Mouse (Mus musculus) intestine, postnatal 0 days (tissue): Measurements from ENCODE around the gene Sgip1. TPM values are rescaled to one million over a fixed set of nuclear protein-coding genes. Genes with fewer than 3 reads are reported as not detected.

Experiments used
- ATAC-seq: fragments of 200-750 bp; cut with Nextera tagmentation; 2 replicates; pipeline ENCODE4 v1.8.0; 2017; ENCODE audit warnings: mild to moderate bottlenecking, moderate TSS enrichment, moderate library complexity
- H3K27ac ChIP-seq: fragments of 300-500 bp; sonication (generic); 2 replicates; pipeline ENCODE4 v1.5.1; 2014; ENCODE audit warnings: mild to moderate bottlenecking, low read depth, low read length, moderate library complexity
- H3K27me3 ChIP-seq: fragments of 300-500 bp; sonication (generic); replicated peaks from 2 replicates; pipeline ENCODE4 v1.6.1; 2014; ENCODE audit warnings: low read length, mixed read lengths; ENCODE audit not compliant: control insufficient read depth, insufficient read depth
- H3K36me3 ChIP-seq: fragments of 300-500 bp; sonication (generic); 2 replicates; pipeline ENCODE4 v1.6.1; 2014; ENCODE audit warnings: mild to moderate bottlenecking, moderate library complexity; ENCODE audit not compliant: control insufficient read depth, insufficient read depth
- H3K4me1 ChIP-seq: fragments of 300-500 bp; sonication (generic); replicated peaks from 2 replicates; pipeline ENCODE4 v1.6.1; 2014; ENCODE audit warnings: antibody characterized with exemption, low read length, mixed read lengths; ENCODE audit not compliant: control insufficient read depth, insufficient read depth
- H3K4me2 ChIP-seq: fragments of 300-500 bp; sonication (generic); replicated peaks from 2 replicates; pipeline ENCODE4 v1.6.1; 2014; ENCODE audit warnings: low read depth, mild to moderate bottlenecking, moderate library complexity
- H3K4me3 ChIP-seq: fragments of 300-500 bp; sonication (generic); 2 replicates; pipeline ENCODE4 v1.5.1; 2014; ENCODE audit warnings: low read depth, low read length
- H3K9ac ChIP-seq: fragments of 300-500 bp; sonication (generic); 2 replicates; pipeline ENCODE4 v1.6.1; 2014; ENCODE audit warnings: mild to moderate bottlenecking, low read depth, low read length
- H3K9me3 ChIP-seq: fragments of 300-500 bp; sonication (generic); 2 replicates; pipeline ENCODE4 v1.6.1; 2016; ENCODE audit warnings: mixed run types; ENCODE audit not compliant: control insufficient read depth
- CTCF ChIP-seq: sonication (generic); IDR thresholded peaks from 2 replicates; pipeline ENCODE4 v1.5.1; 2016; ENCODE audit warnings: low read depth, mild to moderate bottlenecking, control low read depth, antibody characterized with exemption, moderate library complexity
- WGBS: fragments of 180-500 bp; shearing (Covaris S2); extraction: QIAGEN DNeasy Blood & Tissue Kit; methylation state at CpG from one replicate; pipeline ENCODE4 v1.1.7; 2014; 5-methylcytosine and 5-hydroxymethylcytosine counted together
- polyA plus RNA-seq: library from polyadenylated mRNA; unstranded; fragments of >200 nt; fragmentation: Nextera tagmentation; extraction: Ambion mirVana; gene quantifications from 2 replicates; pipeline ENCODE4 v1.2.1, GENCODE M21; 2015

Gene Sgip1
- polyA plus RNA-seq, 1 experiment from 2014 or later: 6.1 TPM

DNA sequence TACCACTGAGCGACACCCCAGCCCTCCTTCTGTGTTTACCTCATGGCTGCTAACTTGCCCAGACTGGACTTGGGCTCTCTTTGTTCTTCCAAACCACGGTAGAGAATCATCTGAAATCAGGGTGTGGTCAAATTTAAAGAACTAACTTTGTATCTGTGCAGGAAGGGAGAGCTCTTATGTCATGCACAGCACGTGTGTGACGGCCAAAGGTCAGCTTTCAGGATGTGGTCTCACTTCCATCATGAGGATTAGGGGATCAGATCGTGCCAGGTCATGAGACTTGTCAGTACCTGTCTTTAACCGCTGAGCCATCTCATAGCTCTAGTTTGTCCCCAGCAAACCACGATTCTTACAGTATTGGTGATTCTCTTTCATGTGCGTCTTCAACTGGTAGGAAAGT, 240.6 kb downstream of the Sgip1 start:
- no peak for TF ChIP-seq CTCF
- Histone ChIP-seq H3K9ac (no peak overlapping the region), H3K9me3 (no peaks in the 10 kb centered on the region), H3K27ac (no peak overlapping the region), H3K4me2 (no peak overlapping the region), H3K4me3 (no peak overlapping the region), H3K36me3 (no peaks in the 10 kb centered on the region), H3K27me3 (peaks cover 8% of the 10 kb centered on the region), H3K4me1 (no peaks in the 10 kb centered on the region)
- 73% methylated on average over 8 of the region's 8 CpGs for WGBS
- ATAC-seq: no peak

GRCm38 (mm10) chr4:102986173-102986572, 245.1 kb downstream of the Sgip1 start:
- no peak overlapping the region for H3K4me2 ChIP-seq
- H3K9ac ChIP-seq: no peak overlapping the region
- H3K27ac ChIP-seq: no peak overlapping the region
- no peak for ATAC-seq
- WGBS: 76% methylated on average over 7 of the region's 7 CpGs
- H3K4me1 ChIP-seq: no peaks in the 10 kb centered on the region
- no peaks in the 10 kb centered on the region for H3K9me3 ChIP-seq
- H3K36me3 ChIP-seq: no peaks in the 10 kb centered on the region
- no peak for TF ChIP-seq CTCF
- H3K4me3 ChIP-seq: no peak overlapping the region
- no peaks in the 10 kb centered on the region for H3K27me3 ChIP-seq

GRCm38 (mm10) chr4:102986917-102987316, 245.8 kb downstream of the Sgip1 start:
- H3K4me2 ChIP-seq: no peak overlapping the region
- no peaks in the 10 kb centered on the region for H3K4me1 ChIP-seq
- no peak overlapping the region for H3K9ac ChIP-seq
- no peak overlapping the region for H3K4me3 ChIP-seq
- H3K27ac ChIP-seq: no peak overlapping the region
- no peaks in the 10 kb centered on the region for H3K9me3 ChIP-seq
- no peak for ATAC-seq
- 0% methylated on average over 2 of the region's 2 CpGs for WGBS
- H3K27me3 ChIP-seq: no peaks in the 10 kb centered on the region
- TF ChIP-seq CTCF: peak; percentile 84
- H3K36me3 ChIP-seq: no peaks in the 10 kb centered on the region

- no peaks in the 10 kb centered on the region for H3K9me3 ChIP-seq
- WGBS: 70% methylated on average over 4 of the region's 4 CpGs
- H3K4me3 ChIP-seq: no peak overlapping the region
- no peak for TF ChIP-seq CTCF
- H3K4me2 ChIP-seq: no peak overlapping the region
- no peaks in the 10 kb centered on the region for H3K36me3 ChIP-seq
- H3K9ac ChIP-seq: no peak overlapping the region
- H3K27me3 ChIP-seq: no peaks in the 10 kb centered on the region
- ATAC-seq: no peak
- no peak overlapping the region for H3K27ac ChIP-seq
- no peaks in the 10 kb centered on the region for H3K4me1 ChIP-seq
Measured at GRCm38 (mm10) chr4:102987325-102987724, 246.2 kb downstream of the Sgip1 start.

- no peak for ATAC-seq
- no peak for TF ChIP-seq CTCF
- Histone ChIP-seq H3K4me1 (no peaks in the 10 kb centered on the region), H3K9ac (no peak overlapping the region), H3K27ac (no peak overlapping the region), H3K9me3 (no peaks in the 10 kb centered on the region), H3K27me3 (no peaks in the 10 kb centered on the region), H3K4me2 (no peak overlapping the region), H3K36me3 (no peaks in the 10 kb centered on the region), H3K4me3 (no peak overlapping the region)
- WGBS: 76% methylated on average over 2 of the region's 2 CpGs
Measured at GRCm38 (mm10) chr4:102987756-102988155, 246.7 kb downstream of the Sgip1 start.

DNA sequence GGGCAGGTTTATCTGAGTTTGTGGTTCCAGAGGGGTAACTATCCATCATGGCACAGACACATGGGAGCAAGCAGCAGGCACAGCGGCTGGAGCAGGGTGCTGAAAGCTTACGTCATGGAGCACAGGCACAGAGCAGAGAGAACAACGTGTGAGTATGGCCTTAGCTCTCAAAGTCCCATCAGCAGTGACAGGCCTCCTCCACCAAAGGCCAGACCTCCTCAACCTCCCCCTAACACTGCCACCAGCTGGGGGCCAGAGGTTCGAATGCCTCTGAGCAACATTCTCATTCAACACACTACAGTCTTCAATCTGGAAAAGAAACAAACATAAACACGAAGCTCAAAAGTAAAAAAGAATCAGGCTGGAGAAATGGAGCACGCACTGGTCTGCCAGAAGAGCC, 247.4 kb downstream of the Sgip1 start:
- H3K4me2 ChIP-seq: no peak overlapping the region
- H3K27ac ChIP-seq: no peak overlapping the region
- H3K36me3 ChIP-seq: no peaks in the 10 kb centered on the region
- H3K4me3 ChIP-seq: no peak overlapping the region
- no peak for ATAC-seq
- WGBS: 71% methylated on average over 6 of the region's 6 CpGs
- no peaks in the 10 kb centered on the region for H3K4me1 ChIP-seq
- TF ChIP-seq CTCF: no peak
- H3K9me3 ChIP-seq: no peaks in the 10 kb centered on the region
- H3K9ac ChIP-seq: no peak overlapping the region
- H3K27me3 ChIP-seq: no peaks in the 10 kb centered on the region

DNA sequence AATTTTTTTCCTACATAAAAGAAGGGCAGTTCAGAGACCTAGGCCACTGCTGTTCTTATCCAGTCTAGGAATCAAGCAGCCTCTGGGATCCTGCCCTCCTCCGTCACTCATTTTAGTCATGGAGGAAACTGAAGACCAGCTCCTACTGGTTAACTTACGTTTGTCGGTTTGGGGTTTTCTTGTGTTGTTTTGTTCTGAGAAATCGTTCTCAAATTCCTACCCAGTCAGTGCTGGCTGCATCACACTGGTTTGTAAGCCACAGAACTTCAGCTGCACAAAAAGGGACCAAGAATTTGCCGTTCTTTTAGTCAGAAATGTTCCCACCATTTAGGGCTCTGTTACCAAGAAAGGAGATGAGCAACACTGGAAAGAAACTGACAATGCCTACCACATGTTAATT, 248.3 kb downstream of the Sgip1 start:
- no peaks in the 10 kb centered on the region for H3K9me3 ChIP-seq

More for the DNA sequence above, 248.3 kb downstream of the Sgip1 start:
- no peaks in the 10 kb centered on the region for H3K27me3 ChIP-seq
- no peak for ATAC-seq
- H3K4me3 ChIP-seq: no peak overlapping the region
- no peak for TF ChIP-seq CTCF
- H3K4me2 ChIP-seq: no peak overlapping the region
- 84% methylated on average over 5 of the region's 5 CpGs for WGBS
- no peak overlapping the region for H3K27ac ChIP-seq
- H3K36me3 ChIP-seq: no peaks in the 10 kb centered on the region
- H3K4me1 ChIP-seq: no peaks in the 10 kb centered on the region
- no peak overlapping the region for H3K9ac ChIP-seq
